Comparison of ENCODE assay signal across 23 mouse cellular contexts in genomic region chr10:42914146-42914545, GRCm38 (mm10). TPM values are rescaled to one million over a fixed set of nuclear protein-coding genes. Genes with fewer than 3 reads are reported as not detected.
DNase-seq lines count a peak whose midpoint lies in the region; ATAC-seq and TF ChIP-seq lines count a peak whose summit lies in the region.
"Had no signal": no experiment of that assay in that cellular context is flagged by ENCODE, and none has a peak within 500 bp of the region (broad histone marks: within the 10 kb centered on the region; RNA-seq: fewer than 3 reads in every experiment).

No protein-coding gene starts in this region.

- H3K4me3 ChIP-seq in small intestine, adult 2 months (ENCODE audit: low read depth, low read length): no peak overlapping the region
- no peak overlapping the region for H3K4me3 ChIP-seq in forebrain, embryonic 10.5 days
- no peak overlapping the region for H3K4me3 ChIP-seq in hindbrain, embryonic 12.5 days
- H3K4me3 ChIP-seq: gastrocnemius, adult 2 months; heart, adult 2 months; hindbrain, embryonic 15.5 days; intestine, embryonic 15.5 days; left cerebral cortex, adult 2 months; lung, embryonic 15.5 days; midbrain, embryonic 12.5 days had no signal

- H3K27me3 ChIP-seq in small intestine, adult 2 months (ENCODE audit: control insufficient read depth, insufficient read depth, low read length): no peaks in the 10 kb centered on the region
- no peaks in the 10 kb centered on the region for H3K27me3 ChIP-seq in forebrain, embryonic 10.5 days (ENCODE audit: poor library complexity, severe bottlenecking)
- H3K27me3 ChIP-seq in hindbrain, embryonic 12.5 days: no peaks in the 10 kb centered on the region
- H3K27me3 ChIP-seq: hindbrain, embryonic 15.5 days; intestine, embryonic 15.5 days; lung, embryonic 15.5 days; midbrain, embryonic 12.5 days had no signal

- intact Hi-C loops in heart, postnatal 25 days (cut with DNase I): no loop called here

- peak; percentile 30 for DNase-seq in heart, postnatal 4 days
- DNase-seq in heart, postnatal 25 days (ENCODE audit: low spot score): no peak
- DNase-seq in testis, postnatal 10 days (ENCODE audit: low spot score): peak; percentile 41
- DNase-seq in testis, postnatal 14 days (ENCODE audit: low spot score): no peak
- peak; percentile 56 for DNase-seq in MN1 (ENCODE audit: low spot score)
- no peak for DNase-seq in forebrain, embryonic 10.5 days (ENCODE audit: extremely low spot score, low spot score)
- DNase-seq: adrenal gland, postnatal 36 days; cerebellum, adult 11-12 months; cerebellum, postnatal 25 days; gastrocnemius, adult 2 months; heart, adult 2 months; left cerebral cortex, postnatal 4 days; lung, postnatal 4 days; thymus, adult 18-20 months had no signal

- 0 out of 2 replicates have a peak overlapping the region, but pooled peaks have one; percentile 5 for H3K27ac ChIP-seq in small intestine, adult 2 months (ENCODE audit: insufficient read depth, low read depth, low read length)
- no peak overlapping the region for H3K27ac ChIP-seq in forebrain, embryonic 10.5 days
- no peak overlapping the region for H3K27ac ChIP-seq in hindbrain, embryonic 12.5 days
- H3K27ac ChIP-seq: gastrocnemius, adult 2 months; heart, adult 2 months; hindbrain, embryonic 15.5 days; intestine, embryonic 15.5 days; kidney, postnatal 0 days; left cerebral cortex, adult 2 months; liver, embryonic 14.5 days; lung, embryonic 15.5 days; midbrain, embryonic 12.5 days had no signal

- H3K9me3 ChIP-seq in forebrain, embryonic 10.5 days: no peaks in the 10 kb centered on the region
- H3K9me3 ChIP-seq in hindbrain, embryonic 12.5 days (replicated peaks): no peaks in the 10 kb centered on the region
- H3K9me3 ChIP-seq: hindbrain, embryonic 15.5 days; intestine, embryonic 15.5 days; lung, embryonic 15.5 days; midbrain, embryonic 12.5 days had no signal

- ATAC-seq in hindbrain, embryonic 12.5 days (ENCODE audit: low FRiP score): no peak

- no peak overlapping the region for H3K9ac ChIP-seq in hindbrain, embryonic 12.5 days
- H3K9ac ChIP-seq: hindbrain, embryonic 15.5 days; intestine, embryonic 15.5 days; liver, embryonic 14.5 days; lung, embryonic 15.5 days; midbrain, embryonic 12.5 days had no signal

- TF ChIP-seq POLR2A in small intestine, adult 2 months (IDR thresholded peaks at IDR 0.05; ENCODE audit: low read depth, low read length): no peak

- 22% methylated on average over 6 of the region's 6 CpGs for WGBS in small intestine, adult 2 months
- WGBS in forebrain, embryonic 10.5 days: 68% methylated on average over 6 of the region's 6 CpGs
- WGBS in hindbrain, embryonic 12.5 days: 48% methylated on average over 6 of the region's 6 CpGs

- H3K36me3 ChIP-seq in small intestine, adult 2 months (ENCODE audit: control insufficient read depth, insufficient read depth, low read length): no peaks in the 10 kb centered on the region
- H3K36me3 ChIP-seq in forebrain, embryonic 10.5 days (replicated peaks): no peaks in the 10 kb centered on the region
- no peaks in the 10 kb centered on the region for H3K36me3 ChIP-seq in hindbrain, embryonic 12.5 days
- H3K36me3 ChIP-seq: hindbrain, embryonic 15.5 days; intestine, embryonic 15.5 days; lung, embryonic 15.5 days; midbrain, embryonic 12.5 days had no signal

- TF ChIP-seq CTCF in small intestine, adult 2 months (IDR thresholded peaks at IDR 0.05; ENCODE audit: extremely low read depth, insufficient read length, insufficient replicate concordance, low read depth, low read length): no peak

- peaks cover 4% of the 10 kb centered on the region; the same call in 1 of the 2 replicates for H3K4me1 ChIP-seq in small intestine, adult 2 months (ENCODE audit: control insufficient read depth, insufficient read depth, insufficient read length, low read length)
- H3K4me1 ChIP-seq in forebrain, embryonic 10.5 days: peaks cover 11% of the 10 kb centered on the region
- H3K4me1 ChIP-seq in hindbrain, embryonic 12.5 days: 0 out of 2 replicates have a peak, but pooled peaks cover 3% of the 10 kb centered on the region
- H3K4me1 ChIP-seq: hindbrain, embryonic 15.5 days; lung, embryonic 15.5 days had no signal

- H3K4me2 ChIP-seq in hindbrain, embryonic 12.5 days (replicated peaks): no peak overlapping the region
- H3K4me2 ChIP-seq: hindbrain, embryonic 15.5 days; intestine, embryonic 15.5 days; lung, embryonic 15.5 days; midbrain, embryonic 12.5 days had no signal

RNA-seq across cellular contexts. Expression of gene Scml4, which starts 54.0 kb away (rescaled TPM):
- total RNA-seq in heart, postnatal 4 days (2021): 1 to 10 TPM; 4.2 to 4.9 TPM
- total RNA-seq in heart, postnatal 25 days (2021): 1 to 10 TPM; 1.2 to 1.8 TPM
- polyA plus RNA-seq in small intestine, adult 2 months (2012; rRNA removed): 6.7 and 12.1 TPM in 2 replicates
- polyA plus RNA-seq in forebrain, embryonic 10.5 days (2016; fragmentation: Nextera tagmentation; extraction: Ambion mirVana): 0.19 and 0.36 TPM in 2 replicates
- 4.0 and 4.3 TPM in 2 replicates for polyA plus RNA-seq in hindbrain, embryonic 12.5 days (2016; fragmentation: Nextera tagmentation; extraction: Ambion mirVana)

Comparison
In these comparisons a context has a peak if more than half of its experiments do, and no peak if none do; other contexts are left out.
1. DNase-seq: peak in heart, postnatal 4 days (single experiment), testis, postnatal 10 days (single experiment) and MN1 (single experiment); none in heart, postnatal 25 days (single experiment), testis, postnatal 14 days (single experiment) and forebrain, embryonic 10.5 days (single experiment).